Mouse (Mus musculus) heart, adult 2 months (tissue): ENCODE data around the gene Togaram2.

Experiments
- CTCF ChIP-seq: fragments of 200-600 bp; IDR thresholded peaks from 2 replicates; pipeline ENCODE4 v1.8.1; 2022; ENCODE audit warnings: antibody characterized with exemption, mild to moderate bottlenecking, moderate library complexity
- EP300 ChIP-seq: fragments of 200-500 bp; IDR thresholded peaks from 2 replicates; pipeline ENCODE4 v1.6.1; 2011; ENCODE audit warnings: low read depth, low read length, control low read depth; ENCODE audit not compliant: insufficient read depth
- POLR2A ChIP-seq: fragments of 200-500 bp; IDR thresholded peaks from 2 replicates; pipeline ENCODE4 v1.6.1; 2011; ENCODE audit warnings: mild to moderate bottlenecking, low read depth, low read length, control low read depth; ENCODE audit not compliant: insufficient read depth

- no peak for TF ChIP-seq CTCF
- TF ChIP-seq POLR2A, result no peak
- TF ChIP-seq EP300, result no peak
These were observed 10.2 kb downstream of the Togaram2 start for GRCm38 (mm10) chr17:71683281-71683680.
